Mouse (Mus musculus) forebrain, embryonic 12.5 days (tissue): ENCODE results near the gene Lrp5. TPM values are rescaled to one million over a fixed set of nuclear protein-coding genes. Genes with fewer than 3 reads are reported as not detected.

Experiments used
- ATAC-seq: fragments of 200-750 bp; cut with Nextera tagmentation; 2 replicates; pipeline ENCODE4 v1.8.0; 2017; ENCODE audit warnings: moderate TSS enrichment; ENCODE audit not compliant: low FRiP score
- H3K27ac ChIP-seq: fragments of 300-500 bp; sonication (generic); 2 replicates; pipeline ENCODE4 v1.5.1; 2016; ENCODE audit warnings: mild to moderate bottlenecking
- H3K27me3 ChIP-seq: fragments of 300-500 bp; sonication (generic); 2 replicates; pipeline ENCODE4 v1.6.1; 2016; ENCODE audit warnings: mild to moderate bottlenecking
- H3K36me3 ChIP-seq: fragments of 300-500 bp; sonication (generic); replicated peaks from 2 replicates; pipeline ENCODE4 v1.6.1; 2016; ENCODE audit warnings: mild to moderate bottlenecking
- H3K4me1 ChIP-seq: fragments of 300-500 bp; sonication (generic); 2 replicates; pipeline ENCODE4 v1.6.1; 2016
- H3K4me2 ChIP-seq: fragments of 300-500 bp; sonication (generic); 2 replicates; pipeline ENCODE4 v1.6.1; 2016; ENCODE audit warnings: mild to moderate bottlenecking, moderate library complexity
- H3K4me3 ChIP-seq: fragments of 300-500 bp; sonication (generic); replicated peaks from 2 replicates; pipeline ENCODE4 v1.5.1; 2016; ENCODE audit warnings: mild to moderate bottlenecking
- H3K9ac ChIP-seq: fragments of 300-500 bp; sonication (generic); 2 replicates; pipeline ENCODE4 v1.6.1; 2016; ENCODE audit warnings: mild to moderate bottlenecking
- H3K9me3 ChIP-seq: fragments of 300-500 bp; sonication (generic); 2 replicates; pipeline ENCODE4 v1.6.1; 2016
- WGBS: fragments of 180-500 bp; shearing (Covaris S2); methylation state at CpG from one replicate; pipeline ENCODE4 v1.1.7; 2016; 5-methylcytosine and 5-hydroxymethylcytosine counted together
- polyA plus RNA-seq: library from polyadenylated mRNA; unstranded; fragments of >200 nt; fragmentation: Nextera tagmentation; extraction: Ambion mirVana; gene quantifications from 2 replicates; pipeline ENCODE4 v1.2.1, GENCODE M21; 2016

Lrp5 gene
- polyA plus RNA-seq, 1 experiment from 2014 or later = 3.2 TPM

- Histone ChIP-seq H3K4me3 (peak overlapping the region; percentile 82), H3K36me3 (peaks cover 8% of the 10 kb centered on the region; the same call in 1 of the 2 replicates), H3K9me3 (no peaks in the 10 kb centered on the region), H3K27ac (no peak overlapping the region), H3K4me1 (peaks cover 17% of the 10 kb centered on the region), H3K27me3 (no peaks in the 10 kb centered on the region), H3K4me2 (peak overlapping the region; percentile 71), H3K9ac (peak overlapping the region; percentile 85)
- 45% methylated on average over 10 of the region's 10 CpGs for WGBS
- no peak for ATAC-seq
Observed at GRCm38 (mm10) chr19:3709013-3709787, 22.8 kb upstream of the Lrp5 start.

GRCm38 (mm10) chr19:3708078-3709012 lies 22.0 kb upstream of the Lrp5 start, which contains the start of gene 1810055G02Rik:
1810055G02Rik (plus strand) TSS chr19:3708293.
- Histone ChIP-seq H3K4me1 (peaks cover 17% of the 10 kb centered on the region), H3K9me3 (no peaks in the 10 kb centered on the region), H3K27me3 (no peaks in the 10 kb centered on the region), H3K4me3 (peak within 1 kb of the TSS; percentile 82), H3K27ac (peak within 1 kb of the TSS; percentile 88), H3K9ac (peak within 1 kb of the TSS; percentile 85), H3K36me3 (peaks cover 7% of the 10 kb centered on the region; the same call in 1 of the 2 replicates), H3K4me2 (peak within 1 kb of the TSS; percentile 71)
- WGBS = under 1% methylated on average over 61 of the region's 61 CpGs
- peak; percentile 98 for ATAC-seq

- peak overlapping the region; percentile 85 for H3K9ac ChIP-seq
- peak overlapping the region; percentile 82 for H3K4me3 ChIP-seq
- 38% methylated on average over 10 of the region's 10 CpGs for WGBS
- H3K4me1 ChIP-seq = peaks cover 17% of the 10 kb centered on the region
- no peak; the same call in 1 of the 2 replicates for ATAC-seq
- peak overlapping the region; percentile 71 for H3K4me2 ChIP-seq
- H3K27ac ChIP-seq = peak overlapping the region; percentile 88
- H3K9me3 ChIP-seq = no peaks in the 10 kb centered on the region
- no peaks in the 10 kb centered on the region for H3K27me3 ChIP-seq
- H3K36me3 ChIP-seq = peaks cover 7% of the 10 kb centered on the region; the same call in 1 of the 2 replicates
Observed at GRCm38 (mm10) chr19:3707553-3707952, 21.2 kb upstream of the Lrp5 start.

- Histone ChIP-seq H3K4me2 (no peak overlapping the region), H3K27me3 (no peaks in the 10 kb centered on the region), H3K9me3 (no peaks in the 10 kb centered on the region), H3K9ac (no peak overlapping the region), H3K4me3 (no peak overlapping the region), H3K36me3 (peaks cover 2% of the 10 kb centered on the region; the same call in 1 of the 2 replicates), H3K27ac (no peak overlapping the region), H3K4me1 (peaks cover 17% of the 10 kb centered on the region)
- no peak for ATAC-seq
- 39% methylated on average over 1 of the region's 1 CpGs for WGBS
Observed at GRCm38 (mm10) chr19:3706258-3706657, 19.9 kb upstream of the Lrp5 start.

DNA sequence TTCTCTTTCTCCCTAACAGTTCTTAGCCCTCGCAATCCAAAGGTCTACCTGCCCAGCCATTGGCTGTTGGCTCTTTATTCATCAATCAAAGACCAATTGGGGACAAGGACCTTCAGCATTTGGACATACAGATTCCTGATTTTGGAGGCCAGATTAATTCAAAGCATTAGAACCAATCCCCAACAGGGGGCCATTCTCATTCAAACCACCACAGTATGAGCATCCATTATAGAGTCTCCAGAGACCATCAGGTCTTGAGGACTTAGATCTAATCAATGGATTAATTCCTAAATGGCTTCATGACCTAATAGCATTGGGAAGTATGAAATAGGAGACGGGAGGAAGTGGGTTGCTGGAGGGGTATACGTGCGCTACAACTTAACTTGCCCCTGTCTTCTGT lies 16.1 kb upstream of the Lrp5 start:
- WGBS = 78% methylated on average over 4 of the region's 4 CpGs
- H3K9ac ChIP-seq = no peak overlapping the region

DNA sequence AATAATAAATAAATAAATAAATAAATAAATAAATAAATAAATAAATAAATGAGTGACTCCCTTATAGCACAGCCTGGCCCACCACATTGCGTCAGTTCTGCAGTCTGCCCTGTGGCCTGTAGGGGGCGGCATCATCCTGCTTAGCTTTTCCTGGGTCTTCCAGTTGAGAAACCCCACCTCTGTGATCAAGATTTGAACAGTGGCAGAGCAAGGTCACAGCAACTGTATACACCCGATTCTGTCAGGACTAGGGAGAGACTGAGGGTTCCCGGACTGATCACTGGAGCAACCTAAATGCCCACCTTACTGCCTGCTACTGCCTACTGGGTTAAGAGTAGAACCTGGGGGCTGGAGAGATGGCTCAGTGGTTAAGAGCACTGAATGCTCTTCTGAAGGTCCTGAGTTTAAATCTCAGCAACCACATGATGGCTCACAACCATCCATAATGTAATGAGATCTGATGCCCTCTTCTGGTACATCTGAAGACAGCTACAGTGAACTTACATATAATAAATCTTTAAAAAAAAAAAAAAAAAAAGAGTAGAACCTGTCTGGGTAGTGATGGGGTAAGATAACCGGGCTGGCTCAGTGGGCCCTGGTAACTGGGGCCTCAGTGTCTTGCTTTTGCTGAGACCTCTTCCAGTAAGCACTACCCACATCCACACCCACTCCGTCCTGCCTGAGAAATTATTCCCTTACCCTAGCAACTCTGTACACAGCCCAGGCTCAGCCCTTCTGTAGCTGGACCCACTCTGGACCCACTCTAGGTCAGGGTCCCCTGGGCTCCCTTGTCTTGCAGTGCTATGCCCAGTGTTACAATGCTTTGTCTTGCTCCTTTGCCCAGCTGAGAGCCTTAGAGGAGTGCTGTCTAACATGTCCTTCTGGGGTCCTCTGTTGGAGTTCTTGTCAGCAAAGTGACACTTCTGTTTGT lies 13.4 kb upstream of the Lrp5 start:
- H3K9me3 ChIP-seq = no peaks in the 10 kb centered on the region
- H3K4me1 ChIP-seq = no peaks in the 10 kb centered on the region
- no peak overlapping the region for H3K4me3 ChIP-seq
- H3K4me2 ChIP-seq = no peak overlapping the region
- H3K36me3 ChIP-seq = no peaks in the 10 kb centered on the region
- H3K9ac ChIP-seq = no peak overlapping the region
- no peaks in the 10 kb centered on the region for H3K27me3 ChIP-seq
- 36% methylated on average over 6 of the region's 6 CpGs for WGBS
- no peak overlapping the region for H3K27ac ChIP-seq
- ATAC-seq = peak; percentile 55; the same call in 1 of the 2 replicates

More for the DNA sequence above, 16.1 kb upstream of the Lrp5 start:
- H3K4me3 ChIP-seq = no peak overlapping the region
- H3K4me2 ChIP-seq = no peak overlapping the region
- no peaks in the 10 kb centered on the region for H3K36me3 ChIP-seq
- H3K4me1 ChIP-seq = peaks cover 2% of the 10 kb centered on the region
- H3K9me3 ChIP-seq = no peaks in the 10 kb centered on the region
- no peaks in the 10 kb centered on the region for H3K27me3 ChIP-seq
- ATAC-seq = no peak
- H3K27ac ChIP-seq = no peak overlapping the region

DNA sequence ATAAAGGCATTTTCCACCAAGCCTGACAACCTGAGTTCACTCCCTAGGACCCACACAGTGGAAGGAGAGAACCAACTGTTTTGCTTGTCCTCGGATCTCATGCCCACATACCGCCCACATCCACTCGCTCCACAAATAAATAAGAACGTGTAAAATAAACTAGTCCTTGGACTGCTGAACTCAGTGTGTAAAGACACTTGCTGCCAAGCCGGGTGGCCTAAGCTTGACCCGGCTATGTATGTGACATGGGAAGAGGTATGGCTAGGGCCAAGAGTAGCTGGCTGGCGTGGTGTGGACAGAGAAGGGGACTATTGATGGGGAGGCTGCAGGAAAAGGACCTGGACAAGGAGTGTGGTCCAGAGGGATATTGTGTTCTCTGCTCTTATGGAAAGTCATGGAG lies 11.7 kb upstream of the Lrp5 start:
- H3K27me3 ChIP-seq = no peaks in the 10 kb centered on the region
- H3K4me3 ChIP-seq = no peak overlapping the region
- no peaks in the 10 kb centered on the region for H3K4me1 ChIP-seq
- no peak for ATAC-seq
- WGBS = 87% methylated on average over 7 of the region's 7 CpGs
- H3K9ac ChIP-seq = no peak overlapping the region
- H3K27ac ChIP-seq = no peak overlapping the region
- H3K36me3 ChIP-seq = no peaks in the 10 kb centered on the region
- no peaks in the 10 kb centered on the region for H3K9me3 ChIP-seq
- H3K4me2 ChIP-seq = no peak overlapping the region

GRCm38 (mm10) chr19:3695976-3696375 lies 9.6 kb upstream of the Lrp5 start:
- no peak overlapping the region for H3K4me2 ChIP-seq
- WGBS = 91% methylated on average over 8 of the region's 8 CpGs
- H3K36me3 ChIP-seq = no peaks in the 10 kb centered on the region
- no peak overlapping the region for H3K9ac ChIP-seq
- ATAC-seq = no peak
- H3K27me3 ChIP-seq = no peaks in the 10 kb centered on the region
- no peak overlapping the region for H3K4me3 ChIP-seq
- no peaks in the 10 kb centered on the region for H3K9me3 ChIP-seq
- H3K4me1 ChIP-seq = no peaks in the 10 kb centered on the region
- no peak overlapping the region for H3K27ac ChIP-seq

GRCm38 (mm10) chr19:3695471-3695870 lies 9.1 kb upstream of the Lrp5 start:
- ATAC-seq = no peak
- WGBS = 82% methylated on average over 4 of the region's 4 CpGs
- no peaks in the 10 kb centered on the region for H3K27me3 ChIP-seq
- no peaks in the 10 kb centered on the region for H3K4me1 ChIP-seq
- H3K4me2 ChIP-seq = no peak overlapping the region
- H3K4me3 ChIP-seq = no peak overlapping the region
- no peaks in the 10 kb centered on the region for H3K36me3 ChIP-seq
- H3K27ac ChIP-seq = no peak overlapping the region
- no peak overlapping the region for H3K9ac ChIP-seq
- H3K9me3 ChIP-seq = no peaks in the 10 kb centered on the region

DNA sequence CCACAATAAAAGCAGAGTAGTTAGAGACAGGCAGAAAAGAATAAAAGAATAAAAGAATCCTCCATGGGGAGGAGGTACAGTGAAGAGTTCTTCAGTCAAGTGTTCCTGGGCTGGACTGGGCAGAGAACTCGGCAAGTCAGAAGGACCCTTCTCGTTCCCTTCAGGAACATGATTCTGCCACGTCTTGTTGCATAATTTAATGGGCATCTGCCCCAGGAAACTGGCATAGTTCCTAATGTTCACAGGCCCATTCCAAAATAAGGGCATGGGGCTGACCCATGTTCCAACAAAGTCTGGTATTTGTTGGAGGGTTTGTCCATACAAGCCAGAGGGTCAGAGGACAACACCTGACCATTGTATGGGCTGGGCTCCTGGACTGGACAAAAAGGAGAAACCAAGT lies 8.6 kb upstream of the Lrp5 start:
- Histone ChIP-seq H3K27ac (no peak overlapping the region), H3K4me3 (no peak overlapping the region), H3K9me3 (no peaks in the 10 kb centered on the region), H3K27me3 (no peaks in the 10 kb centered on the region), H3K4me2 (no peak overlapping the region), H3K4me1 (no peaks in the 10 kb centered on the region), H3K9ac (no peak overlapping the region), H3K36me3 (no peaks in the 10 kb centered on the region)
- ATAC-seq = no peak
- WGBS = 79% methylated on average over 3 of the region's 3 CpGs

DNA sequence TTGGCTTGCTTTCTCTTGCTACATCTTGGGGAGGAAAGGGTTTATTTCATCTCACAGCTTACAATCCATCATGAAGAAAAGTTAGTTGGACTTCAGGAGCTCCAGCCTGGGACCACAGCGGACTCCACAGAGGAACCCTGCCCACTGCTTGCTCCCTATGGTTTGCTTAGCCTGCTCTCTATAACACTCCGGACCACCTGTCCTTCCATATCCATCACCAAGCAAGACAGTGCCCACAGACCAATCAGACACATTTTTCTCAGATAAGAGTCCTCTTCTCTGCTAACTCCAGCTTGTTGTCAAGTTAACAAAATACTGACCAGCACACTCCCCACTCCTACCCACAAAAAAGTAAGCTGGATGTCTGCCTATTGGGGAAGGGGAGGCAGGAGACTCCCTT lies 8.1 kb upstream of the Lrp5 start:
- Histone ChIP-seq H3K27me3 (no peaks in the 10 kb centered on the region), H3K27ac (no peak overlapping the region), H3K4me2 (no peak overlapping the region), H3K36me3 (no peaks in the 10 kb centered on the region), H3K9ac (no peak overlapping the region), H3K4me3 (no peak overlapping the region), H3K4me1 (no peaks in the 10 kb centered on the region), H3K9me3 (no peaks in the 10 kb centered on the region)
- 79% methylated on average over 2 of the region's 2 CpGs for WGBS
- no peak for ATAC-seq
